In the genomic region with DNA sequence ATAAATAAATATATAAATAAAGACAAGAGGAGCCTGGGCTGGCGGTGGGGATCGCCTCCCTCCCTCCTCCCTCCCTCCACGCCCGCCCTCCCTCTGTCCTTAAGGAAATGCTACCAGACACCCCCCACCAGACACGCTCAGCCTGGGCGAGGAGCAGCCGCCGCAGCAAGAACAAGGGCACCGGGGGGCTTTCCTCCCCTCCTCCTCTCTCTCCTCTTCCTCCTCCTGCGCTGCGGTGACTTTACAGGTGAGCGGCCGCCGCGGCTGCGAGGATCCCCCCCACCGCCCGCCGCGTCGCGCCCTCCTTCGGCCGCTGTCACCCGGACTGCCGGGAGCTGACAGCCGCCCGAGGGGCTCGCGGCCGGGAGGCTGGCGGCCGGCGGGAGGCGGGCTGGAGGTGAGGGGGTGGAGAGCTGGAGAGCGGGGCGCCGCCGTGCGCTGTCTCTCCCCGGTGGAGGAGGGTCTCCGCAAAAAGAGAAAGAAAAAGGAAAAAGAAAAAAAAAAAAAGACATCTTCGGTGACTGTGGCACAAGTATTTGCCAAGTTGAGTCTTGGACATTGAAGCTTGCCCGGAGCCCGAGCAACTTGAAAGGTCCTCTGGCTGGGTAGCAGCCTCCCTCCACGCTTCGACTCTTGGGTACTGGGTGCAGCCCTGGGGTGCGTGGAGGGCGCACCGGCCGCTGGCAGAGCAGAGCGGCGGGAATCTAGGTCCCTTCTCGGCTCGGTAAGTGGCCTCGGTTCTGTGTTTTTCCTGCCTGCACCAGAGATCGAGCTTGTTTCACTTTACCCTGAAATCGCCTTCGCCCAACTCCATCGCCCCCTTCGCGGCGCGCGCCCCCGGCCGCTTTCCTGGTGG, we compare ENCODE assay signal across 8 mouse cellular contexts. TPM values are rescaled to one million over a fixed set of nuclear protein-coding genes. Genes with fewer than 3 reads are reported as not detected.
DNase-seq lines count a peak whose midpoint lies in the region; ATAC-seq and TF ChIP-seq lines count a peak whose summit lies in the region.

Gene Hivep2 (plus strand): TSS at position 102 of the 856 bp plus-strand sequence.

- no peak for TF ChIP-seq CTCF in brain, embryonic 14.5 days (IDR thresholded peaks at IDR 0.05; ENCODE audit: borderline replicate concordance, extremely low read depth, insufficient read depth, insufficient read length)
- no peak for TF ChIP-seq CTCF in forebrain, postnatal 0 days (IDR thresholded peaks at IDR 0.05; ENCODE audit: low read depth)

- peak within 1 kb of the TSS; percentile 50 for H3K9ac ChIP-seq in ES-E14 (ENCODE audit: insufficient read depth, low read depth, low read length, poor library complexity, severe bottlenecking)
- peak within 1 kb of the TSS; percentile 97 for H3K9ac ChIP-seq in forebrain, postnatal 0 days

- no peaks in the 10 kb centered on the region for H3K4me1 ChIP-seq in ES-E14 (ENCODE audit: control insufficient read depth in 2 of 2, insufficient read depth in 2 of 2, low read length in 2 of 2, poor library complexity in 1 of 2)
- no peaks in the 10 kb centered on the region for H3K4me1 ChIP-seq in forebrain, postnatal 0 days (ENCODE audit: insufficient read depth)
- H3K4me1 ChIP-seq in hindbrain, embryonic 10.5 days (replicated peaks): peaks cover 35% of the 10 kb centered on the region

- in situ Hi-C loops in ES-E14 (cut with MboI; ENCODE audit: low sequenced_read_pairs in 2 of 2, unreplicated experiment in 2 of 2): no loop called here

- under 1% methylated on average over 65 of the region's 67 CpGs for WGBS in forebrain, postnatal 0 days
- under 1% methylated on average over 65 of the region's 67 CpGs for WGBS in hindbrain, embryonic 10.5 days

- H3K36me3 ChIP-seq in ES-E14 (ENCODE audit: control insufficient read depth, insufficient read depth, low read length, poor library complexity, severe bottlenecking): no peaks in the 10 kb centered on the region
- H3K36me3 ChIP-seq in forebrain, postnatal 0 days (ENCODE audit: insufficient read depth): no peaks in the 10 kb centered on the region
- no peaks in the 10 kb centered on the region for H3K36me3 ChIP-seq in hindbrain, embryonic 10.5 days

- peak within 1 kb of the TSS; percentile 99 for H3K4me2 ChIP-seq in forebrain, postnatal 0 days (ENCODE audit: low read depth)

- peak; percentile 49 for DNase-seq in ES-E14 (ENCODE audit: low read depth, low spot score)
- DNase-seq in brain, embryonic 14.5 days (ENCODE audit: low read depth): peak; percentile 78
- peak; percentile 71 for DNase-seq in forebrain, postnatal 0 days
- DNase-seq in hindbrain, embryonic 10.5 days (ENCODE audit: low spot score): peak; percentile 66
- peak; percentile 48 to 63 for DNase-seq in layer of hippocampus, postnatal 14 days (ENCODE audit: low spot score in 2 of 2)
- DNase-seq in lung, postnatal 10 days: peak; percentile 58
- peak; percentile 52 for DNase-seq in right cerebral cortex, postnatal 14 days
- DNase-seq in urinary bladder, postnatal 4 days (ENCODE audit: low spot score in 2 of 2): peak; percentile 54 to 67

- ATAC-seq in forebrain, postnatal 0 days: peak; percentile 25

- no peaks in the 10 kb centered on the region for H3K9me3 ChIP-seq in ES-E14 (ENCODE audit: control insufficient read depth, insufficient read depth, low read depth, low read length)
- H3K9me3 ChIP-seq in forebrain, postnatal 0 days (ENCODE audit: low read length): no peaks in the 10 kb centered on the region
- no peaks in the 10 kb centered on the region for H3K9me3 ChIP-seq in hindbrain, embryonic 10.5 days

- H3K27ac ChIP-seq in ES-E14 (ENCODE audit: insufficient read depth, low read depth, low read length, poor library complexity, severe bottlenecking): no peak within 1 kb of the TSS; the same call in 1 of the 2 replicates
- peak within 1 kb of the TSS; percentile 98 for H3K27ac ChIP-seq in forebrain, postnatal 0 days (ENCODE audit: low read depth, low read length)
- peak within 1 kb of the TSS; percentile 94 for H3K27ac ChIP-seq in hindbrain, embryonic 10.5 days

- H3K4me3 ChIP-seq in ES-E14 (ENCODE audit: insufficient read depth in 1 of 2, low read depth in 1 of 2, low read length in 2 of 2, poor library complexity in 1 of 2, severe bottlenecking in 1 of 2): peak within 1 kb of the TSS; percentile 72 to 77
- peak within 1 kb of the TSS; percentile 90 for H3K4me3 ChIP-seq in forebrain, postnatal 0 days (ENCODE audit: low read depth, low read length)
- H3K4me3 ChIP-seq in hindbrain, embryonic 10.5 days: peak within 1 kb of the TSS; percentile 73

- no peak for TF ChIP-seq POLR2A in brain, embryonic 14.5 days (IDR thresholded peaks at IDR 0.05; ENCODE audit: borderline replicate concordance, extremely low read depth, insufficient read depth, insufficient read length, poor library complexity, severe bottlenecking)

- no peaks in the 10 kb centered on the region for H3K27me3 ChIP-seq in forebrain, postnatal 0 days (ENCODE audit: insufficient read depth, low read length)
- H3K27me3 ChIP-seq in hindbrain, embryonic 10.5 days (ENCODE audit: insufficient read depth, poor library complexity, severe bottlenecking): peaks cover 16% of the 10 kb centered on the region

TF ChIP-seq in ES-E14, 5 proteins besides CTCF, POLR2A, EP300 and RAD21:
- TF ChIP-seq MAFK (IDR thresholded peaks at IDR 0.05; ENCODE audit: insufficient read depth, low read depth, low read length) (no peak), ZC3H11A (IDR thresholded peaks at IDR 0.05; ENCODE audit: borderline replicate concordance, low read depth, low read length) (no peak), ZNF384 (IDR thresholded peaks at IDR 0.05; ENCODE audit: low read depth, low read length) (no peak), CHD2 (IDR thresholded peaks at IDR 0.05; ENCODE audit: low read depth, low read length) (no peak), HCFC1 (IDR thresholded peaks at IDR 0.05; ENCODE audit: borderline replicate concordance, insufficient read depth, low read length) (no peak)
TF ChIP-seq in ES-E14: peak in this region for 0.

RNA-seq across cellular contexts. Expression of gene Hivep2, which starts in this region (rescaled TPM):
- total RNA-seq in ES-E14 (2012; rRNA removed): 1.2 and 2.3 TPM in 2 replicates
- polyA plus RNA-seq in brain, embryonic 14.5 days (2012; rRNA removed): 18.0 and 18.6 TPM in 2 replicates
- 55.4 and 66.6 TPM in 2 replicates for total RNA-seq in forebrain, postnatal 0 days (2014; rRNA removed)
- 17.8 and 22.9 TPM in 2 replicates for polyA plus RNA-seq in forebrain, postnatal 0 days (2015; fragmentation: Nextera tagmentation; extraction: Ambion mirVana)
- 1.2 and 1.6 TPM in 2 replicates for polyA plus RNA-seq in hindbrain, embryonic 10.5 days (2016; fragmentation: Nextera tagmentation; extraction: Ambion mirVana)
- 100 to 1,000 TPM; 216 to 243 TPM for total RNA-seq in layer of hippocampus, postnatal 14 days (2021)

Comparison
In these comparisons a context has a peak if more than half of its experiments do, and no peak if none do; other contexts are left out.
1. RNA of gene Hivep2 (total RNA-seq): 216 to 243 TPM in layer of hippocampus, postnatal 14 days and 55.4 to 66.6 TPM in forebrain, postnatal 0 days; 1.2 to 2.3 TPM in ES-E14; every median in the first group is over 10 times any median in the second.
2. Peak in every context shown above with its lines, with median percentiles within 50 percentile points of each other: DNase-seq and H3K4me3 ChIP-seq.